Mouse (Mus musculus): ENCODE measurements around the gene Cttnbp2. TPM values are rescaled to one million over a fixed set of nuclear protein-coding genes. Genes with fewer than 3 reads are reported as not detected.
A peak's percentile ranks its signal among the peaks of the same experiment; 100 is the strongest.

Gene Cttnbp2
- not detected in 2 replicates for polyA plus RNA-seq (2012; ENCODE audit: insufficient read depth, insufficient read length, missing spikeins)

DNA sequence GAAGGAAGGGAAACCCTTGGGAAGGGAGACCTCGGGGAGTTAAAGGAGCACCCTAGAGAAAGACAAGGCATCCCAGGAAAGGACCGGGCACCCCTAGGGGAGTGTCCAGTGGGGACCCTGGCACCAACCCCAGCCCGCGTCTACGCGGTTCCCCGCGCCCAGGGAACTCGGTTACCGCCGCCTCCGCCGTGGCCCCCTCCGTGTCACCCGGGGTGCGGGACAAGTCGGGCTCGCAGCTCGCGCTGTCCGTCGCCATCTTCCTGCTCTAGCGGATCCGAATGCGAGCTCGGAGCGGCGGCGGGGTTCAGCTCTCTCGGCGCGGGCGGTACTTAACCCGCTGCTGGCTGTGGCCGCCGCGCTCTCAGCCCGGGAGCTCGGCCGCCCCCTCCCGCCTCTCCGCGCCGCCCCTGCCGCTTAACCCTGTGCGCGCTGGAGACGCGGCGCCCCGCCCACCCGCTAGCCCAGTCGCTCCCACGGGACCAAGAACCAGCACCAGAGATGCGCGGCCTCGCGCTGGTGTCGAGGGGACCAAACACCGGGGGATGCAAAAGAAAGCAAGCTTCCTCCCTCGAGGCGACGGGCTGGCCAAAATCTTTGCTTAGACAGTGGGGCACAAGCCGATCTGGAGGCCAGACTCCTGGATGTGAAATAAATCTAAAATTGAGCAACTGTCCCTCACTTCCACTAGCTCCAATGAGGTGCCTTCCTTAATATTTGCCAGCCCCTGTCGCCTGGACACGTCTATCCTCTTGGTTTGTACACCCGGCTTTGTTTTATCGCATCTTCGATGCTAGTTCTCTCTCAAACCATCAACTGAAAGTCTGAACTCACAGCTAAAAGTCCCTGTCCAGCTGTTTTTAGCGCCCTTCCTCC lies at the start of gene Cttnbp2:
TSS of gene Cttnbp2 (minus strand) at position 364 of the 873 bp plus-strand sequence.
- Histone ChIP-seq H3K27ac (replicated peaks; ENCODE audit: low read depth, low read length) (no peak within 1 kb of the TSS), H3K4me1 (ENCODE audit: control insufficient read depth, insufficient read depth, insufficient read length, low read length) (no peaks in the 10 kb centered on the region; the same call in 1 of the 2 replicates), H3K4me3 (ENCODE audit: insufficient read depth, low read depth, low read length) (peak within 1 kb of the TSS; percentile 59)

DNA sequence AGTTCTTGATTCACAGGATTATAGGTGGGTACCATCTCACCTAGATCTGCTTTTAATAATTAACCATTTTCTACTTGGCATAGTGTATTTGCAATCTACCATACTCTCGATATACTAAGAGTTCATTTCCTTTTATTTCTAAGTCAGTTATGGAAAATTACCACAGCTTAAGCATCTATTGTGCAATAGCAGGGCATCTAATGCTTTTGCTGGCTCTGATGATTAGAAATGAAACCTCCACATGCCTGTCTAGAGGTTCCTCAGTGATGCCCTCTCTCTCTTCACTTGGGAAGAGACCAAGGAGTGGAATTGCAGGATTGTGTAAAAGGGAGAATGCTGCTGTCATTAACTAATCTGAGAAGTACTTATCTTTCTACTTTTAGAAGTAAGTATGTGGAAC lies 44.4 kb upstream of the Cttnbp2 start:
- H3K4me3 ChIP-seq (ENCODE audit: insufficient read depth, low read depth, low read length) = no peak overlapping the region
- H3K27ac ChIP-seq (replicated peaks; ENCODE audit: low read depth, low read length) = no peak overlapping the region
- no peaks in the 10 kb centered on the region for H3K4me1 ChIP-seq (ENCODE audit: control insufficient read depth, insufficient read depth, insufficient read length, low read length)

- Histone ChIP-seq H3K27ac (replicated peaks; ENCODE audit: low read depth, low read length) (no peak overlapping the region), H3K4me1 (ENCODE audit: control insufficient read depth, insufficient read depth, insufficient read length, low read length) (no peaks in the 10 kb centered on the region), H3K4me3 (ENCODE audit: insufficient read depth, low read depth, low read length) (no peak overlapping the region)
Measured at GRCm38 (mm10) chr6:18547516-18548465, 33.1 kb upstream of the Cttnbp2 start.

GRCm38 (mm10) chr6:18543878-18544277 lies 29.2 kb upstream of the Cttnbp2 start:
- no peaks in the 10 kb centered on the region for H3K4me1 ChIP-seq (ENCODE audit: control insufficient read depth, insufficient read depth, insufficient read length, low read length)
- H3K4me3 ChIP-seq (ENCODE audit: insufficient read depth, low read depth, low read length) = no peak overlapping the region
- no peak overlapping the region for H3K27ac ChIP-seq (replicated peaks; ENCODE audit: low read depth, low read length)

DNA sequence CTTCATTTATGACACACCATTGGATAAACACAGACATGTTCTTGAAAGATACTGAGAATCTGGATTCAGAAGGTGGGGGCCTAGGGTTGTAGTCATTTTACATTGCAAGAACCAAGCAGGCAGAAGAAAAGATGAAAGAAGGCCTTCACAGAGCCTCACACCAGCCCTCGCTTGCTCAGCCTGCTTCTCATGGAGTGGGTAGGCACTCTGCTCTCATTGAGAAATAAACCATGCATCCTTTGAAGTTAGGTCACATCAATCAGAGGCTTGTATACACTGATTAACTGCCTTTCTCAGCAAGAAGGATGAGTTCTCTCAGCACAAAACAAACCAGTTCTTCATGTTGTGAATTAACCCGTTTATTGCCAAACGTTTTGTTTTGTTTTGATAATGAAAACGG lies 25.8 kb upstream of the Cttnbp2 start:
- Histone ChIP-seq H3K27ac (replicated peaks; ENCODE audit: low read depth, low read length) (no peak overlapping the region), H3K4me3 (ENCODE audit: insufficient read depth, low read depth, low read length) (no peak overlapping the region), H3K4me1 (ENCODE audit: control insufficient read depth, insufficient read depth, insufficient read length, low read length) (no peaks in the 10 kb centered on the region)

DNA sequence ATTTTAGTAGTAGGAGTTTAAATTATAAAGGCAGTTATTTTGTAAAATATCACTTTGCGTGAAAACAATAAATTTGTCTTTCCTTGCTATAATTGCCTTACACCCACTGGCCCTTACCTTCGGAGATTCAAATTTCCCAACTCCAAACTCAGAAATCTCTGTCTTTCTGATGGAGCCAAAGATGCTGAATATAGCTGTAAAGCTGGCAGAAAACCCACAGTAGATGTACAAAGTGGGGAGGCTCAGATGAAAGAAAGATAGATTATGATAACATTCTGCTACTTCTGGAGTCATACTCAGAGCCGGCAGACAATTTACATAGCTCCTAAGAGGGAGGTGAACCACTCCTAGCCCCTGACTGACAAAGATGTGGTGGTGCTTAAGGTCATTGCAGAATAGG lies 15.8 kb upstream of the Cttnbp2 start:
- H3K4me1 ChIP-seq (ENCODE audit: control insufficient read depth, insufficient read depth, insufficient read length, low read length) = no peaks in the 10 kb centered on the region
- H3K4me3 ChIP-seq (ENCODE audit: insufficient read depth, low read depth, low read length) = no peak overlapping the region
- H3K27ac ChIP-seq (replicated peaks; ENCODE audit: low read depth, low read length) = no peak overlapping the region

DNA sequence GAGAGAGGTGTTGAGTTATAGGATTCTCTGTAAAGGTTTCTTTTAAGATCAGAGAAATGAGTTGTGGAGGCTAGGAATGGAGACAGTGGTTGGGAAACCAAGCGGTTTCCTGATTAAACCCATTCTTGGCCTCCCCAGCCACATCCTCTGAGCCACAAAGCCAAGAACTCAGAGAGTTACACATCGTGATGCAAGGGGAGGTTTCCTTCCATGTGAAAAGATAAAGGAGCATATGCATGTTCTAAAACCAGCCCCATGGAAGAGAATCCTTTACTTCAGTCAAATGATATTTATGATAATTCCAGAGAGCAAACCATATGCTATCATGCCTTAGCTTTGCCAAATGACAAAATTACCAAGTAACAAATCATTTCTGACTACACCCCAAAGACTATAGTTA lies 3.0 kb upstream of the Cttnbp2 start:
- Histone ChIP-seq H3K4me1 (ENCODE audit: control insufficient read depth, insufficient read depth, insufficient read length, low read length) (no peaks in the 10 kb centered on the region; the same call in 1 of the 2 replicates), H3K27ac (replicated peaks; ENCODE audit: low read depth, low read length) (no peak overlapping the region), H3K4me3 (ENCODE audit: insufficient read depth, low read depth, low read length) (no peak overlapping the region)

GRCm38 (mm10) chr6:18513611-18514473 lies 801 bp downstream of the Cttnbp2 start:
- Histone ChIP-seq H3K4me1 (ENCODE audit: control insufficient read depth, insufficient read depth, insufficient read length, low read length) (no peaks in the 10 kb centered on the region; the same call in 1 of the 2 replicates), H3K27ac (replicated peaks; ENCODE audit: low read depth, low read length) (no peak overlapping the region)

DNA sequence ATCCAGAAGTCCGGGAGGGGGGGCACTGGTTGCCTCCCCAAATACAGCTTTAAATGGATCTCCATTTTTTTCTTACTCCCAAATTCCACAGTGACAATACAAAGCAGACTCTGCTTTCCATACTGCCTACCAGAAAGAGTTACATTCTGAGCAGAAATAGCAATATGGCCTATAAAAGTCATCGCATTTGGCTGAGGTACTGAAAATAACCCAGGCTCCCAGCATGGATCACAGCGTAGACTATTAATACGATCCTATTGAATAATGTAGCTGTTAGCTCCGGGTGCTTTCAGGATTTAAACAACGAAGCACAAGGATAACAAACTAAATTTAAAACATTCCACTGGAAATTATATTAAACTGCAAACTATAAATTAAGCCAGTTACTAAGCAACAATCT lies 2.8 kb downstream of the Cttnbp2 start:
- H3K4me1 ChIP-seq (ENCODE audit: control insufficient read depth, insufficient read depth, insufficient read length, low read length) = no peaks in the 10 kb centered on the region; the same call in 1 of the 2 replicates
- no peak overlapping the region for H3K27ac ChIP-seq (replicated peaks; ENCODE audit: low read depth, low read length)
- H3K4me3 ChIP-seq (ENCODE audit: insufficient read depth, low read depth, low read length) = no peak overlapping the region

More at GRCm38 (mm10) chr6:18513611-18514473, 801 bp downstream of the Cttnbp2 start:
- peak overlapping the region; percentile 59 for H3K4me3 ChIP-seq (ENCODE audit: insufficient read depth, low read depth, low read length)

DNA sequence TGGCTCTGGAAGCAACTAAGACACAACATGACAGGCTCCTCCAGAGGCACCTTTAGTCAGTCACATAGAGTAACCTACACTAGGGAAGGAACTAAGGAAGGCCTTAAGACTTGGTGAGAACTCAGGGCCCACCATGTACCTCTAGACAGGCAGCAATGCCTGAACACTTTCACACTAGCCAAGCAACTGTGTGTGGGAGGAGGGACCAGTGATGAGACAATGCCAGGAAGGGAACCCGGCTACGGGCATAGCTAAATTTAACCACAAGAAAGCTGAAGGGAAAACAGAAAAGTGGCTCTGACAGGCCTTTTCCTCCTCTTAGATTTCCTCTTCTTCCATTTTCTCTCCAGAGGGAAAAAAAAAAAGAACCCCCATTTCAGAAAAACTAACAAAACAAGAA lies 6.6 kb downstream of the Cttnbp2 start:
- H3K27ac ChIP-seq (replicated peaks; ENCODE audit: low read depth, low read length) = no peak overlapping the region

GRCm38 (mm10) chr6:18499833-18500232 lies 14.8 kb downstream of the Cttnbp2 start:
- Histone ChIP-seq H3K27ac (replicated peaks; ENCODE audit: low read depth, low read length) (no peak overlapping the region), H3K4me1 (ENCODE audit: control insufficient read depth, insufficient read depth, insufficient read length, low read length) (no peaks in the 10 kb centered on the region), H3K4me3 (ENCODE audit: insufficient read depth, low read depth, low read length) (no peak overlapping the region)

More for the DNA sequence above, 6.6 kb downstream of the Cttnbp2 start:
- Histone ChIP-seq H3K4me1 (ENCODE audit: control insufficient read depth, insufficient read depth, insufficient read length, low read length) (no peaks in the 10 kb centered on the region), H3K4me3 (ENCODE audit: insufficient read depth, low read depth, low read length) (no peak overlapping the region)

- H3K4me1 ChIP-seq (ENCODE audit: control insufficient read depth, insufficient read depth, insufficient read length, low read length) = no peaks in the 10 kb centered on the region
- H3K4me3 ChIP-seq (ENCODE audit: insufficient read depth, low read depth, low read length) = no peak overlapping the region
- H3K27ac ChIP-seq (replicated peaks; ENCODE audit: low read depth, low read length) = no peak overlapping the region
Measured at GRCm38 (mm10) chr6:18492977-18493376, 21.7 kb downstream of the Cttnbp2 start.

DNA sequence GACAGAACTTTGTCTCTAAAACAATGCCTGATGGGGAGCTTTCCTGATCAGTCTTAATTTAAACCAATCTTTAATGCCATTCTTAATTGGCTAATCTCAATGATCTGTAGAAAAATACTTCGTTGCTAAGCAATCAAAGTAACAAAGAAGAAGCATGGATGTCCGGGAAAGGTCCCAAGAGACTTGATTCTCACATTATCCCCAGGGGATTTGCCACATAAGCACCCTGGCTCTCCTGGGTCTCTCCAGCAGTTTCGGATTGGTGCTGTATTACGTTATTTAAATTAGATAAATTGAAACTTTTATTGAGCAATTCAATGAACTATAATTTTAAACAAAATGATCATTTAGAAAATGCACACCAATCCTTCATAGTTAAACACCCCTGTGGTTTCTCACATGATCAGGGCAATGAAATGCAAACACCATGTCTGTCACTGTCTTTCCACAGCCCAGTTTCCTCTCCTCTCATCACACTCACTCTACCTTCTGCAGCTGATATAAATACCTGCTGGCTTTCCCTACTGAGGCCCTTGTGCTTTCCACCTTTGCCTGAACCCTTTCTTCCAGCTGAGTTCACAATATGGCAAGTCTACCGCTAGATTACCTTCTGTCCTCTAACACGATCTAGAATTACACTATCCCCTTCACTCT lies 22.3 kb downstream of the Cttnbp2 start:
- Histone ChIP-seq H3K4me3 (ENCODE audit: insufficient read depth, low read depth, low read length) (no peak overlapping the region), H3K27ac (replicated peaks; ENCODE audit: low read depth, low read length) (no peak overlapping the region), H3K4me1 (ENCODE audit: control insufficient read depth, insufficient read depth, insufficient read length, low read length) (no peaks in the 10 kb centered on the region)

- H3K27ac ChIP-seq (replicated peaks; ENCODE audit: low read depth, low read length) = no peak overlapping the region
- H3K4me1 ChIP-seq (ENCODE audit: control insufficient read depth, insufficient read depth, insufficient read length, low read length) = no peaks in the 10 kb centered on the region
- H3K4me3 ChIP-seq (ENCODE audit: insufficient read depth, low read depth, low read length) = no peak overlapping the region
Measured at GRCm38 (mm10) chr6:18485087-18485486, 29.6 kb downstream of the Cttnbp2 start.
